Mouse (Mus musculus) heart, adult 2 months (tissue): ENCODE data around the gene Ascc2.

Source experiments
- CTCF ChIP-seq: fragments of 200-600 bp; IDR thresholded peaks from 2 replicates; pipeline ENCODE4 v1.8.1; 2022; ENCODE audit warnings: antibody characterized with exemption, mild to moderate bottlenecking, moderate library complexity
- POLR2A ChIP-seq: fragments of 200-500 bp; IDR thresholded peaks from 2 replicates; pipeline ENCODE4 v1.6.1; 2011; ENCODE audit warnings: mild to moderate bottlenecking, low read depth, low read length, control low read depth; ENCODE audit not compliant: insufficient read depth

DNA sequence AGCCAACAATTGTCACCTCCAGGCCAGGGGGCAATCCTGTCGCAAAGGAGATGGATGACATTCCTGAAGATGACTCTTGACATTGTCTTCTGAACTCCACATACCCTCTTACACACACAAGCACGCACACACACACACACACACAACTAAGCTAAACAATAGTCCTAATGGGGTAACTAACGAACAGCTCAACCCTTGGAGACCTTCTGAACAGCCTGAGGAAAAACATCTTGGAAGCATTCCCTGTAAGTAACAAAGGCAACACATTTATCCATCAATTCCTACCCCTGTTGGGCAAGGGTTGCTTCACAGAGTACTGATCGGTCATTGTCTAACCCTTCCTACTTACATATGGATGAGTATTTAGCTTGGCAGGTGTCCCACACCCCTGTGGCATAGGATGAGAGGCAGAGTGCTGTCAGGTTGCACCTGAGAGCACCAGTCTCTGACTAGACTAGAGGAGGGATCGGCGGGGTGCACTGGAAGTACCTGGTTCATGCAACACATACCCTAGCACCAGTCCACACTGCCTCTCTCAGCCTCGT, 15.0 kb upstream of the Ascc2 start:
- TF ChIP-seq POLR2A, result no peak
- TF ChIP-seq CTCF, result no peak
